Comparison of ENCODE assay signal across 8 mouse cellular contexts in the genomic region with DNA sequence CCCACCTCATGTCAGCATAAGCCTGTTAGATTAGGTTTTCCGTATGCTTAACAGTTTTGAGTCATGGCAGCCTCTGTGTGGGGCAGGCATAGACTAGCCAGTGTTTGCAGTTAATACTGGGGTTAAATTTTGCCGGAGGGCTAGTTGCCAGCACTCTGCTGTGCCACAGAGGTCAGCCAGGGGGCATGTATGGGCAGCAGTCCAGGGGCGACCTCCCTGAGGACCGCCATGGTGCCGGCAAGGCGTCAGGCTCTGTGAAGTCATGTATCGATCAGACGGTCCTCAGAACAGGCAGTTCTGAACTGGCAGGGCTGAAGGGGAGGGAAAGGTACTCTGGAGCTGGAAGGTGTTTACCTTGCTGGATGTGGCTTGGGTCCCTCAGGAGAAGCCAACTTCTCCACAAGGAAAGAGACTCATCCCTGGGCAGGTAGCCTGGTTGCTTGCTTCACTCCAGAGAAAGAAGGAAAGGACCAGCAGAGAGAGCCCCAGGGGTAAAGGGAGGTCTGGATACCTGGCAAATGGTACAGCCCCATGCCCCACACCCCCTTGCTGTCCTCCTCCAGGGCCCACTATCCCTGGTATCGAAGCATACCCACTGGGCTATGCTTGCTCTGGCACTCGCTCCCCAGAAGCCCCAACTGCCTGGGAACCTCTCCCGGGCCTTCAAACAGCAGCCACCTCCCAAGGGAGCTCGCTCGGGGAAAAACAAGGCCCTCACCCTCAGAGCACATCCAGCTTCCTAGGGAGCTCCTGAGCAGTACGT.
DNase-seq lines count a peak whose midpoint lies in the region; ATAC-seq and TF ChIP-seq lines count a peak whose summit lies in the region.

No protein-coding gene starts in this region.

- ATAC-seq in stomach, postnatal 0 days (ENCODE audit: low FRiP score, low TSS enrichment): no peak

- H3K27me3 ChIP-seq in limb, embryonic 10.5 days (ENCODE audit: low read depth, poor library complexity, severe bottlenecking): no peaks in the 10 kb centered on the region
- no peaks in the 10 kb centered on the region for H3K27me3 ChIP-seq in stomach, postnatal 0 days (ENCODE audit: control insufficient read depth, insufficient read depth, low read length)

- H3K36me3 ChIP-seq in limb, embryonic 10.5 days: peaks cover 45% of the 10 kb centered on the region
- 0 out of 2 replicates have a peak, but pooled peaks cover under 1% of the 10 kb centered on the region for H3K36me3 ChIP-seq in stomach, postnatal 0 days (ENCODE audit: control insufficient read depth, insufficient read depth, low read length)

- 0 out of 2 replicates have a peak overlapping the region, but pooled peaks have one; percentile 11 for H3K4me2 ChIP-seq in stomach, postnatal 0 days (replicated peaks; ENCODE audit: low read depth)

- no peak for TF ChIP-seq CTCF in stomach, postnatal 0 days (IDR thresholded peaks at IDR 0.05; ENCODE audit: low read depth)

- no peaks in the 10 kb centered on the region for H3K9me3 ChIP-seq in limb, embryonic 10.5 days (replicated peaks)
- H3K9me3 ChIP-seq in stomach, postnatal 0 days (ENCODE audit: control insufficient read depth, low read length): no peaks in the 10 kb centered on the region

- TF ChIP-seq EP300 in stomach, postnatal 0 days (optimal IDR thresholded peaks at IDR 0.05): no peak

- peak overlapping the region; percentile 61 for H3K27ac ChIP-seq in limb, embryonic 10.5 days
- H3K27ac ChIP-seq in stomach, postnatal 0 days (replicated peaks): peak overlapping the region; percentile 30; the same call in 1 of the 2 replicates

- 0 out of 2 replicates have a peak overlapping the region, but pooled peaks have one; percentile 18 for H3K9ac ChIP-seq in stomach, postnatal 0 days (ENCODE audit: low read length)

- peaks cover 76% of the 10 kb centered on the region for H3K4me1 ChIP-seq in limb, embryonic 10.5 days
- peaks cover 26% of the 10 kb centered on the region for H3K4me1 ChIP-seq in stomach, postnatal 0 days (replicated peaks; ENCODE audit: control insufficient read depth, insufficient read depth)

- peak; percentile 62 for DNase-seq in adrenal gland, postnatal 10 days
- no peak for DNase-seq in adrenal gland, postnatal 36 days
- peak; percentile 43 for DNase-seq in right cerebral cortex, postnatal 4 days
- no peak for DNase-seq in right cerebral cortex, postnatal 36 days (ENCODE audit: low spot score in 2 of 2)
- no peak for DNase-seq in limb, embryonic 10.5 days (ENCODE audit: low spot score)
- no peak for DNase-seq in stomach, postnatal 0 days (ENCODE audit: low spot score)
- no peak for DNase-seq in spleen, adult 12 weeks (ENCODE audit: low spot score)
- no peak for DNase-seq in right cerebral cortex, postnatal 25 days

- 57% methylated on average over 14 of the region's 14 CpGs for WGBS in limb, embryonic 10.5 days
- 41% methylated on average over 14 of the region's 14 CpGs for WGBS in stomach, postnatal 0 days

- H3K4me3 ChIP-seq in limb, embryonic 10.5 days: no peak overlapping the region
- H3K4me3 ChIP-seq in stomach, postnatal 0 days (ENCODE audit: low read depth, low read length): no peak overlapping the region

Comparison
In these comparisons a context has a peak if more than half of its experiments do, and no peak if none do; other contexts are left out.
1. DNase-seq: peak in adrenal gland, postnatal 10 days (single experiment) and right cerebral cortex, postnatal 4 days (single experiment); none in adrenal gland, postnatal 36 days (0 of 2), right cerebral cortex, postnatal 36 days (0 of 2), limb, embryonic 10.5 days (single experiment), stomach, postnatal 0 days (single experiment), spleen, adult 12 weeks (single experiment) and right cerebral cortex, postnatal 25 days (single experiment).